Mouse (Mus musculus) intestine, postnatal 0 days (tissue): ENCODE measurements around the gene Hpd. TPM values are rescaled to one million over a fixed set of nuclear protein-coding genes. Genes with fewer than 3 reads are reported as not detected.

Experiments used
- ATAC-seq: fragments of 200-750 bp; cut with Nextera tagmentation; 2 replicates; pipeline ENCODE4 v1.8.0; 2017; ENCODE audit warnings: mild to moderate bottlenecking, moderate TSS enrichment, moderate library complexity
- H3K27ac ChIP-seq: fragments of 300-500 bp; sonication (generic); 2 replicates; pipeline ENCODE4 v1.5.1; 2014; ENCODE audit warnings: mild to moderate bottlenecking, low read depth, low read length, moderate library complexity
- H3K27me3 ChIP-seq: fragments of 300-500 bp; sonication (generic); replicated peaks from 2 replicates; pipeline ENCODE4 v1.6.1; 2014; ENCODE audit warnings: low read length, mixed read lengths; ENCODE audit not compliant: control insufficient read depth, insufficient read depth
- H3K36me3 ChIP-seq: fragments of 300-500 bp; sonication (generic); 2 replicates; pipeline ENCODE4 v1.6.1; 2014; ENCODE audit warnings: mild to moderate bottlenecking, moderate library complexity; ENCODE audit not compliant: control insufficient read depth, insufficient read depth
- H3K4me1 ChIP-seq: fragments of 300-500 bp; sonication (generic); replicated peaks from 2 replicates; pipeline ENCODE4 v1.6.1; 2014; ENCODE audit warnings: antibody characterized with exemption, low read length, mixed read lengths; ENCODE audit not compliant: control insufficient read depth, insufficient read depth
- H3K4me2 ChIP-seq: fragments of 300-500 bp; sonication (generic); replicated peaks from 2 replicates; pipeline ENCODE4 v1.6.1; 2014; ENCODE audit warnings: low read depth, mild to moderate bottlenecking, moderate library complexity
- H3K4me3 ChIP-seq: fragments of 300-500 bp; sonication (generic); 2 replicates; pipeline ENCODE4 v1.5.1; 2014; ENCODE audit warnings: low read depth, low read length
- H3K9ac ChIP-seq: fragments of 300-500 bp; sonication (generic); 2 replicates; pipeline ENCODE4 v1.6.1; 2014; ENCODE audit warnings: mild to moderate bottlenecking, low read depth, low read length
- H3K9me3 ChIP-seq: fragments of 300-500 bp; sonication (generic); 2 replicates; pipeline ENCODE4 v1.6.1; 2016; ENCODE audit warnings: mixed run types; ENCODE audit not compliant: control insufficient read depth
- CTCF ChIP-seq: sonication (generic); IDR thresholded peaks from 2 replicates; pipeline ENCODE4 v1.5.1; 2016; ENCODE audit warnings: low read depth, mild to moderate bottlenecking, control low read depth, antibody characterized with exemption, moderate library complexity
- whole genome bisulfite sequencing: fragments of 180-500 bp; shearing (Covaris S2); extraction: QIAGEN DNeasy Blood & Tissue Kit; methylation state at CpG from one replicate; pipeline ENCODE4 v1.1.7; 2014; 5-methylcytosine and 5-hydroxymethylcytosine counted together
- polyA plus RNA-seq: library from polyadenylated mRNA; unstranded; fragments of >200 nt; fragmentation: Nextera tagmentation; extraction: Ambion mirVana; gene quantifications from 2 replicates; pipeline ENCODE4 v1.2.1, GENCODE M21; 2015

The Hpd gene
- polyA plus RNA-seq, 1 experiment from 2014 or later: 4.7 TPM

- Histone ChIP-seq H3K4me1 (no peaks in the 10 kb centered on the region), H3K27ac (no peak overlapping the region), H3K9ac (no peak overlapping the region), H3K36me3 (no peaks in the 10 kb centered on the region), H3K27me3 (no peaks in the 10 kb centered on the region), H3K4me2 (no peak overlapping the region), H3K4me3 (no peak overlapping the region), H3K9me3 (no peaks in the 10 kb centered on the region)
- no peak for TF ChIP-seq CTCF
- ATAC-seq: no peak
- WGBS: 92% methylated on average over 4 of the region's 4 CpGs
Observed at GRCm38 (mm10) chr5:123198523-123198922, 16.0 kb upstream of the Hpd start.

- no peak overlapping the region for H3K27ac ChIP-seq
- no peak overlapping the region for H3K4me3 ChIP-seq
- no peaks in the 10 kb centered on the region for H3K27me3 ChIP-seq
- no peak overlapping the region for H3K9ac ChIP-seq
- H3K4me1 ChIP-seq: no peaks in the 10 kb centered on the region
- H3K36me3 ChIP-seq: no peaks in the 10 kb centered on the region
- no peak overlapping the region for H3K4me2 ChIP-seq
- no peak for TF ChIP-seq CTCF
- ATAC-seq: no peak
- no peaks in the 10 kb centered on the region for H3K9me3 ChIP-seq
- WGBS: 29% methylated on average over 4 of the region's 4 CpGs
Observed at GRCm38 (mm10) chr5:123196746-123197145, 14.2 kb upstream of the Hpd start.

- no peaks in the 10 kb centered on the region for H3K4me1 ChIP-seq
- ATAC-seq: no peak
- no peak overlapping the region for H3K4me3 ChIP-seq
- WGBS: 88% methylated on average over 16 of the region's 16 CpGs
- no peak overlapping the region for H3K9ac ChIP-seq
- no peaks in the 10 kb centered on the region for H3K36me3 ChIP-seq
- no peaks in the 10 kb centered on the region for H3K27me3 ChIP-seq
- no peak overlapping the region for H3K27ac ChIP-seq
- no peak for TF ChIP-seq CTCF
- no peaks in the 10 kb centered on the region for H3K9me3 ChIP-seq
- H3K4me2 ChIP-seq: no peak overlapping the region
Observed at GRCm38 (mm10) chr5:123195500-123196000, 13.0 kb upstream of the Hpd start.

- WGBS: 86% methylated on average over 6 of the region's 6 CpGs
- Histone ChIP-seq H3K9me3 (no peaks in the 10 kb centered on the region), H3K4me2 (no peak overlapping the region), H3K4me3 (no peak overlapping the region), H3K27me3 (no peaks in the 10 kb centered on the region), H3K9ac (no peak overlapping the region), H3K36me3 (no peaks in the 10 kb centered on the region), H3K27ac (no peak overlapping the region), H3K4me1 (no peaks in the 10 kb centered on the region)
- ATAC-seq: no peak
- TF ChIP-seq CTCF: no peak
Observed at GRCm38 (mm10) chr5:123194856-123195255, 12.3 kb upstream of the Hpd start.

GRCm38 (mm10) chr5:123193436-123193835 is 10.9 kb upstream of the Hpd start:
- Histone ChIP-seq H3K27ac (no peak overlapping the region), H3K4me3 (no peak overlapping the region), H3K4me2 (no peak overlapping the region), H3K9ac (no peak overlapping the region), H3K27me3 (no peaks in the 10 kb centered on the region), H3K9me3 (no peaks in the 10 kb centered on the region), H3K36me3 (no peaks in the 10 kb centered on the region), H3K4me1 (no peaks in the 10 kb centered on the region)
- no peak for TF ChIP-seq CTCF
- 44% methylated on average over 5 of the region's 5 CpGs for WGBS
- ATAC-seq: no peak

GRCm38 (mm10) chr5:123192606-123193150 is 10.2 kb upstream of the Hpd start:
- Histone ChIP-seq H3K36me3 (no peaks in the 10 kb centered on the region), H3K9me3 (no peaks in the 10 kb centered on the region), H3K4me3 (no peak overlapping the region), H3K27me3 (no peaks in the 10 kb centered on the region), H3K27ac (no peak overlapping the region), H3K9ac (no peak overlapping the region), H3K4me2 (no peak overlapping the region), H3K4me1 (no peaks in the 10 kb centered on the region)
- TF ChIP-seq CTCF: no peak
- no peak for ATAC-seq
- 54% methylated on average over 9 of the region's 9 CpGs for WGBS

- Histone ChIP-seq H3K9me3 (no peaks in the 10 kb centered on the region), H3K27me3 (no peaks in the 10 kb centered on the region), H3K9ac (no peak overlapping the region), H3K4me1 (no peaks in the 10 kb centered on the region), H3K4me2 (no peak overlapping the region), H3K36me3 (no peaks in the 10 kb centered on the region), H3K4me3 (no peak overlapping the region), H3K27ac (no peak overlapping the region)
- no peak for ATAC-seq
- 74% methylated on average over 6 of the region's 6 CpGs for WGBS
- TF ChIP-seq CTCF: no peak
Observed at GRCm38 (mm10) chr5:123191427-123191826, 8.9 kb upstream of the Hpd start.
